Mouse (Mus musculus) yolk sac, embryonic 10.5 days (tissue): Measurements from ENCODE around the gene Ppp2r5c.

Experiments used
- DNase-seq: peaks from one replicate; pipeline ENCODE4 v3.0.0-alpha.2; 2017; ENCODE audit warnings: low spot score

Ppp2r5c gene

GRCm38 (mm10) chr12:110488031-110488430 is 41.1 kb downstream of the Ppp2r5c start:
- DNase-seq = no peak

- no peak for DNase-seq
Measured at GRCm38 (mm10) chr12:110489946-110490701, 43.2 kb downstream of the Ppp2r5c start.

- DNase-seq = no peak
Measured at GRCm38 (mm10) chr12:110492436-110492835, 45.5 kb downstream of the Ppp2r5c start.

- no peak for DNase-seq
Measured at GRCm38 (mm10) chr12:110493597-110494369, 46.9 kb downstream of the Ppp2r5c start.

GRCm38 (mm10) chr12:110494846-110495245 is 47.9 kb downstream of the Ppp2r5c start:
- no peak for DNase-seq

- no peak for DNase-seq
Measured at GRCm38 (mm10) chr12:110495260-110495659, 48.3 kb downstream of the Ppp2r5c start.

GRCm38 (mm10) chr12:110496016-110496415 is 49.1 kb downstream of the Ppp2r5c start:
- no peak for DNase-seq

GRCm38 (mm10) chr12:110497013-110497412 is 50.1 kb downstream of the Ppp2r5c start:
- no peak for DNase-seq

GRCm38 (mm10) chr12:110497485-110497884 is 50.6 kb downstream of the Ppp2r5c start:
- no peak for DNase-seq

GRCm38 (mm10) chr12:110498283-110499224 is 51.6 kb downstream of the Ppp2r5c start:
- no peak for DNase-seq

GRCm38 (mm10) chr12:110499225-110499992 is 52.5 kb downstream of the Ppp2r5c start:
- no peak for DNase-seq

- DNase-seq = no peak
Measured at GRCm38 (mm10) chr12:110500095-110500494, 53.2 kb downstream of the Ppp2r5c start.

- no peak for DNase-seq
Measured at GRCm38 (mm10) chr12:110503406-110504144, 56.7 kb downstream of the Ppp2r5c start.

GRCm38 (mm10) chr12:110504145-110504490 is 57.2 kb downstream of the Ppp2r5c start:
- DNase-seq = no peak

GRCm38 (mm10) chr12:110504793-110505192 is 57.9 kb downstream of the Ppp2r5c start:
- DNase-seq = no peak

GRCm38 (mm10) chr12:110506046-110506445 is 59.1 kb downstream of the Ppp2r5c start:
- no peak for DNase-seq

GRCm38 (mm10) chr12:110507714-110508297 is 60.9 kb downstream of the Ppp2r5c start:
- DNase-seq = no peak

GRCm38 (mm10) chr12:110508680-110509079 is 61.8 kb downstream of the Ppp2r5c start:
- no peak for DNase-seq

GRCm38 (mm10) chr12:110510171-110510871 is 63.4 kb downstream of the Ppp2r5c start:
- DNase-seq = no peak

GRCm38 (mm10) chr12:110511201-110511600 is 64.3 kb downstream of the Ppp2r5c start:
- no peak for DNase-seq
